Mouse (Mus musculus) heart, embryonic 11.5 days (tissue): ENCODE data around the gene Tmem109. TPM values are rescaled to one million over a fixed set of nuclear protein-coding genes. Genes with fewer than 3 reads are reported as not detected.

Experiments
- ATAC-seq: fragments of 200-750 bp; cut with Nextera tagmentation; replicated peaks from 2 replicates; pipeline ENCODE4 v1.8.0; 2017; ENCODE audit warnings: moderate library complexity; ENCODE audit not compliant: insufficient number of reproducible peaks, low FRiP score, low TSS enrichment
- H3K27ac ChIP-seq: fragments of 300-500 bp; sonication (generic); 2 replicates; pipeline ENCODE4 v1.5.1; 2014; ENCODE audit warnings: mild to moderate bottlenecking, low read depth, low read length
- H3K27me3 ChIP-seq: fragments of 300-500 bp; sonication (generic); 2 replicates; pipeline ENCODE4 v1.6.1; 2014; ENCODE audit warnings: mild to moderate bottlenecking, low read length, mixed read lengths; ENCODE audit not compliant: control insufficient read depth, insufficient read depth
- H3K36me3 ChIP-seq: fragments of 300-500 bp; sonication (generic); 2 replicates; pipeline ENCODE4 v1.6.1; 2014; ENCODE audit warnings: mild to moderate bottlenecking, low read length, moderate library complexity, mixed read lengths; ENCODE audit not compliant: control insufficient read depth, insufficient read depth
- H3K4me1 ChIP-seq: fragments of 300-500 bp; sonication (generic); 2 replicates; pipeline ENCODE4 v1.6.1; 2014; ENCODE audit warnings: low read length; ENCODE audit not compliant: control insufficient read depth, insufficient read depth
- H3K4me2 ChIP-seq: fragments of 300-500 bp; sonication (generic); 2 replicates; pipeline ENCODE4 v1.6.1; 2014; ENCODE audit warnings: mild to moderate bottlenecking, moderate library complexity
- H3K4me3 ChIP-seq: fragments of 300-500 bp; sonication (generic); 2 replicates; pipeline ENCODE4 v1.5.1; 2014; ENCODE audit warnings: low read depth, low read length
- H3K9ac ChIP-seq: fragments of 300-500 bp; sonication (generic); 2 replicates; pipeline ENCODE4 v1.6.1; 2014; ENCODE audit warnings: mild to moderate bottlenecking, low read depth, low read length, moderate library complexity
- H3K9me3 ChIP-seq: fragments of 300-500 bp; sonication (generic); replicated peaks from 2 replicates; pipeline ENCODE4 v1.6.1; 2016; ENCODE audit warnings: low read length; ENCODE audit not compliant: control insufficient read depth
- WGBS: fragments of 180-500 bp; shearing (Covaris S2); extraction: QIAGEN DNeasy Blood & Tissue Kit; methylation state at CpG from one replicate; pipeline ENCODE4 v1.1.7; 2014; ENCODE audit not compliant: insufficient replicate concordance; 5-methylcytosine and 5-hydroxymethylcytosine counted together
- polyA plus RNA-seq: library from polyadenylated mRNA; unstranded; fragments of >200 nt; fragmentation: Nextera tagmentation; extraction: Ambion mirVana; gene quantifications from 2 replicates; pipeline ENCODE4 v1.2.1, GENCODE M21; 2014

Tmem109 gene
- polyA plus RNA-seq, 1 experiment from 2014 or later = 66.7 TPM

DNA sequence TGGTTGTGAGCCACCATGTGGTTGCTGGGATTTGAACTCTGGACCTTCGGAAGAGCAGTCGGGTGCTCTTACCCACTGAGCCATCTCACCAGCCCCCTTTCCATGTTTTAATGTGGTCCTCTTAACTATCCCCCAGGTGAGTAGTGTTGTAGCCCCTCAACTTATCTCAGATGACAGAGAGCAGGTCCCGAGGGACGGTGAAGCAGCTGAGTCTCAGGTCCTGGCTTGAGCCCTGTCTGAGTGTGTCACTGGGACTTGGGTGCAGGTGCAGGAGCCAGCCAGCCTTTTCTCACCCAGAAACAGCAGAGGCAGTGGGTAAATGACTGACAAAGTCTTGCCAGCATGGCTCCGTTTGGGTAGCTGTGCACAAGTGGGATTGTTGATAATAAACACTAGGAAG, 37.6 kb downstream of the Tmem109 start:
- Histone ChIP-seq H3K9ac (no peak overlapping the region), H3K9me3 (no peaks in the 10 kb centered on the region), H3K4me2 (no peak overlapping the region), H3K36me3 (no peaks in the 10 kb centered on the region), H3K27ac (no peak overlapping the region), H3K27me3 (peaks cover 4% of the 10 kb centered on the region; the same call in 1 of the 2 replicates), H3K4me3 (no peak overlapping the region), H3K4me1 (no peaks in the 10 kb centered on the region)
- ATAC-seq = no peak
- WGBS = 81% methylated on average over 5 of the region's 5 CpGs

- no peak for ATAC-seq
- WGBS = 36% methylated on average over 24 of the region's 24 CpGs
- H3K4me2 ChIP-seq = peak overlapping the region; percentile 17; the same call in 1 of the 2 replicates
- peaks cover 4% of the 10 kb centered on the region; the same call in 1 of the 2 replicates for H3K27me3 ChIP-seq
- no peak overlapping the region for H3K27ac ChIP-seq
- no peaks in the 10 kb centered on the region for H3K36me3 ChIP-seq
- no peaks in the 10 kb centered on the region for H3K9me3 ChIP-seq
- H3K4me1 ChIP-seq = no peaks in the 10 kb centered on the region
- no peak overlapping the region for H3K9ac ChIP-seq
- H3K4me3 ChIP-seq = no peak overlapping the region
Observed at GRCm38 (mm10) chr19:10842914-10843313, 38.9 kb downstream of the Tmem109 start.

DNA sequence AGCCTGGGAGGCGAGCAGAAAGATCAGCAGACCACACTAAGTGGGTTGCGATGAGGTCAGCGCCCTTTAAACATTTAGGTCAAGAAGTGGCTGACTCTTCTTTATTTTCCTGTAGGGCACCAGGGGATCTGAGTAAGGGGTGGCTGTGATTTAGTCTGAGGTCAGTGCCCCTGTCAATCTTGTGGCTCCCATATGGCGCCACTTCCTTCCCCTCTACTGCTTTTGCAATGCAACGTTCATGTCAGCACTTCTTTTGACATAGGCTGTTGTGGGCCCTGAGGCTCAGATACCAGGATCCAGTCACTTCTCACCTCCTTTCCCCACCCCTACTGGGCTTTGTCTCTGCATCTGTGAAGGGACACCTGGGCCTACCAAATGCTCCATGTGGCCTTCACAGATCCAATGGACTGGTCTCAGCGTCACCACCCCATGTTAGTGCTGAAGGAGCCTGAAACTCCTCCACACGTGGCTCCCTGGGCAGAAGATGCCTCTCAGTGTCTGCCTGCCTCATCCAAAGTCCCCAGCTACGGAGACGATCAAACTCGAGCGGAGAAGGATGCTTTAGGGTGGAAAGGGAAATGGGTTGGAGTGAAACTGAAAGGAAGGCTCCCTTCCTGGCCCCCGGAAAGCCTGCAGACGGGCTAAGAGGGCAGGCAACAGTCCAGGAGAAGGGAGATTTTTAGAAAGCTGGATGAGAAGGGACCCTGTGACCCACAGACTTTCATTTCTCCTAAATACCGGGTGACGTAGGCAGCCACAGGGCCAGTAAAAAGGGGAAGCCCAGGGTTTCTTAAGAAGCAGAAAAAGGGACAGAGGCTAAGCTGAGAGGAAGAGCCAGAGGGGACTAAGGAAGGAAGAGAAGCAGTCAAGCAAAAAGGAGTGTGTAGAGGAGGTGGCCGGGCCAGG, 39.8 kb downstream of the Tmem109 start:
- Histone ChIP-seq H3K9ac (no peak overlapping the region), H3K4me3 (no peak overlapping the region), H3K4me2 (no peak overlapping the region), H3K4me1 (no peaks in the 10 kb centered on the region), H3K27me3 (peaks cover 4% of the 10 kb centered on the region; the same call in 1 of the 2 replicates), H3K9me3 (no peaks in the 10 kb centered on the region), H3K27ac (no peak overlapping the region), H3K36me3 (no peaks in the 10 kb centered on the region)
- ATAC-seq = no peak
- 45% methylated on average over 16 of the region's 16 CpGs for WGBS

DNA sequence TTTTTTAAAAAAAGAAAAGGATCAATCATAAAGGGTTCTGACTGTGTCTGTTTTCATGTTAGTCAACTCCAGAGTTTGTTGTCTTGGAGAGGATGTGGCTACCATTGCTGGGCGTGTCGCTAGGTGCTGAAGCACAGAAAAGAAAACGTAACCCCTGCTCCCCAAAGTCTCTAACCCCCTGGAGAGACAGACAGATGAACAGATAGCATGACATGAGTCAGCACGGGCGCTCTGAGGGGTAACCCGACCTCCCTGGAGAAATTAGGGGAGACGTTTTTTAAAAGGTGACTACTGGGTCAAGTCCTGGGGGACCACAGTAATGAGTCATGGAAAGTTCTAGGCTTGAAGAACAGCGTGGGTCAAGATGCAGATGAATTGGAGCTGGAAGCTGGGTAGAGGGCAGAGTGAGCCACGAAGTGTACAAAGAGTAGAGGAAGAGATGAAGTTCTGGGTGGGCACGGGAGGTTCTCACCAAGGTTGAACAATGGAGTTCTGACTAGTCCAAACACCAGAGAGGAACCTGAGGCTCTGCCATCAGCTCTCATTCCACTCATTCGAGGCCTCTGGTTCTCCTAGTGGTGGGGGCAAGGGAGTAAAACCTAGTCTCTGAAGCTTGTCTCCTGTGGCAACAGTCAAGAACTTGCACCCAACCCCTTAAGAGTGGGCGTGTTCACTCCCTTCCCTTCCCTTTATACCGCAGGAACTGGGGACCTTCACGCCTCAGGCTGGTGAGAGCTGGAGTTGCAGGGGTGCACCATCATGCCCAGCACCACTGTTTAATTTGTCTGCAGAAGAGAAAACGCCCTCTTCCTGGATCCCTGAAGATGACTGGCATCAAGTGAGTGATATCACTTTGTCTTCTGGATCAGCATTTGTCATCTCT, 42.5 kb downstream of the Tmem109 start, which contains the start of gene Slc15a3:
Gene Slc15a3 (plus strand): TSS at position 718 of the 883 bp plus-strand sequence.
- Histone ChIP-seq H3K4me2 (no peak within 1 kb of the TSS), H3K27ac (no peak within 1 kb of the TSS), H3K9me3 (no peaks in the 10 kb centered on the region), H3K36me3 (no peaks in the 10 kb centered on the region), H3K9ac (no peak within 1 kb of the TSS), H3K4me3 (no peak within 1 kb of the TSS), H3K4me1 (no peaks in the 10 kb centered on the region), H3K27me3 (peaks cover 4% of the 10 kb centered on the region; the same call in 1 of the 2 replicates)
- 71% methylated on average over 15 of the region's 15 CpGs for WGBS
- no peak for ATAC-seq

- no peak overlapping the region for H3K4me2 ChIP-seq
- no peak for ATAC-seq
- no peak overlapping the region for H3K4me3 ChIP-seq
- H3K4me1 ChIP-seq = no peaks in the 10 kb centered on the region
- no peak overlapping the region for H3K9ac ChIP-seq
- no peaks in the 10 kb centered on the region for H3K36me3 ChIP-seq
- H3K27me3 ChIP-seq = no peaks in the 10 kb centered on the region
- WGBS = 38% methylated on average over 3 of the region's 3 CpGs
- H3K9me3 ChIP-seq = no peaks in the 10 kb centered on the region
- no peak overlapping the region for H3K27ac ChIP-seq
Observed at GRCm38 (mm10) chr19:10835671-10836070, 46.1 kb downstream of the Tmem109 start.

DNA sequence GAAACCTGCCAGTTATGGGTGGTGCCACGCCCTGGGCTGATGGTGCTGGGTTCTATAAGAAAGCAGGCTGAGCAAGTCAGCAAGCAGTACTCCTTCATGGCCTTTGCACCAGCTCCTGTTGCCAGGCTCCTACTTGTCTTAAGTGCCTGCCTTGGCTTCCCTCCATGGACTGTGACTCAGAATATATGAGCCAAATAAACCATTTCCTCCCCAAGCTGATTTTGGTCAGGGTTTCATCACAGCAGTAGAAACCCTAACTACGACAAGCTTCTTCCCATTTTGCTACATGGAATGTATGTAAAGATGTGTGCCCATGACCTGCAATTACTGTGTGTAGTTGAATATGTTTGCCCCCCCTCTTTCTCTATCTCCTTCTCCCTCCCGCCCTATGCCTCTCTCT, 48.2 kb downstream of the Tmem109 start:
- no peaks in the 10 kb centered on the region for H3K9me3 ChIP-seq
- no peak overlapping the region for H3K4me2 ChIP-seq
- no peak overlapping the region for H3K4me3 ChIP-seq
- 71% methylated on average over 3 of the region's 3 CpGs for WGBS
- H3K36me3 ChIP-seq = no peaks in the 10 kb centered on the region
- H3K4me1 ChIP-seq = no peaks in the 10 kb centered on the region
- no peak overlapping the region for H3K9ac ChIP-seq
- no peaks in the 10 kb centered on the region for H3K27me3 ChIP-seq
- no peak for ATAC-seq
- no peak overlapping the region for H3K27ac ChIP-seq

GRCm38 (mm10) chr19:10832030-10832429, 49.8 kb downstream of the Tmem109 start:
- no peak overlapping the region for H3K9ac ChIP-seq
- no peak overlapping the region for H3K27ac ChIP-seq
- no peak for ATAC-seq
- no peak overlapping the region for H3K4me2 ChIP-seq
- H3K36me3 ChIP-seq = no peaks in the 10 kb centered on the region
- no peak overlapping the region for H3K4me3 ChIP-seq
- H3K27me3 ChIP-seq = no peaks in the 10 kb centered on the region
- H3K9me3 ChIP-seq = no peaks in the 10 kb centered on the region
- WGBS = 58% methylated on average over 3 of the region's 3 CpGs
- no peaks in the 10 kb centered on the region for H3K4me1 ChIP-seq

DNA sequence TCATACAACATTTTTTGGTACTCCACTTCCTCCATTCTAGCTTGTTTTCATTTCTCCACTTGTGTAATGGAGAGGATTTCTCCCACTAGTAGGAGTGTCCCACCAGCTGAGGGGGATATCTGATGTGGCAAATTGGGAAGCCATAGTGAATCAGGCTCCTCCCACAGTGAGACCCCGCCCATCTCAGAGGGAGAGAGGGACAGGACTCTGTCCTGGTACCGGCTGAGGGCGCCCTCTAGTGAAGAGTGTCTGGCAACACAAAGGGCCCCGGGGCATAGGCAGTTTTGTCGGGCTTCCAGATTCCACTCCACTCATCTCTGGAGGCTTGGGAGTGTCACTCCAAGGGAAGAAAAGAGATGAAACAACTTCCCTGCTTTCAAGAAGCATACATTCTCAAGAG, 50.4 kb downstream of the Tmem109 start:
- Histone ChIP-seq H3K4me1 (no peaks in the 10 kb centered on the region), H3K27me3 (no peaks in the 10 kb centered on the region), H3K27ac (no peak overlapping the region), H3K9me3 (no peaks in the 10 kb centered on the region), H3K9ac (no peak overlapping the region), H3K4me2 (no peak overlapping the region), H3K4me3 (no peak overlapping the region), H3K36me3 (no peaks in the 10 kb centered on the region)
- 9% methylated on average over 5 of the region's 5 CpGs for WGBS
- ATAC-seq = no peak; the same call in 1 of the 2 replicates
